Mouse (Mus musculus) myocyte (in vitro differentiated cells): ENCODE measurements at regions not wholly inside any gene's neighbourhood (a gene's known extent, or its start where the extent isn't known, plus 50 kb on each side); places are given as distances from the start of the nearest gene placed in this dataset.

ENCODE experiments used
- E2F4 ChIP-seq: IDR thresholded peaks from one replicate; pipeline ENCODE4 v1.6.1; 2011; ENCODE audit warnings: mild to moderate bottlenecking, control low read depth, moderate library complexity; ENCODE audit not compliant: insufficient read depth
- POLR2A ChIP-seq: IDR thresholded peaks from one replicate; pipeline ENCODE4 v1.6.1; 2011; ENCODE audit warnings: low read depth, mild to moderate bottlenecking, control low read depth, moderate library complexity; ENCODE audit not compliant: insufficient read length
- REST ChIP-seq: IDR thresholded peaks from one replicate; pipeline ENCODE4 v1.6.1; 2011; ENCODE audit warnings: mild to moderate bottlenecking, control low read depth, moderate library complexity; ENCODE audit not compliant: insufficient read depth, insufficient read length

DNA sequence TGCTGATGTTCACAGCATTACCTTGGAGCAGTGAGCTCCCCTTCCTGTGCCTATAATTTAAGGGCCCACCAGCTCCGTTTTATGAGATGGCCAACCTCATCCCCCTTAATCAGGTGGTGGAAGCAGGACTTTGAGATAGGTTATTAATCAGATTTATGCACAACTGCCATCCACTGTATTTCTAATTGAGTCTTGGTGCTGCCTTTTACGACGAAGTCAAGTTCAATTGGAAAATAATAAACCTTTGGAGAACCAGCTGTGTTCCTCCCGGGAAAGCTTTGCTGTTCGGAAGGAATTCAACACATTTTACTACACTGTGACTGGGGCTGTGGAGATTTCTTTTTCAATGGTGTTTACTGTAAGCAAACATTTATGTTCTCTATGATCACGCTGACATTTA, 71.5 kb upstream of the Btg1 start:
- TF ChIP-seq E2F4, result no peak
- no peak for TF ChIP-seq POLR2A
- no peak for TF ChIP-seq REST
